Mouse (Mus musculus): ENCODE data around the gene Dis3l. TPM values are rescaled to one million over a fixed set of nuclear protein-coding genes. Genes with fewer than 3 reads are reported as not detected.
"Not testable (repeated sequence)": the region's sequence is repeated elsewhere in the genome, so short reads cannot be mapped to it uniquely, and the experiment has no call there.

The Dis3l gene
- polyA plus RNA-seq, 1 experiment from 2014 or later = 17.6 TPM

DNA sequence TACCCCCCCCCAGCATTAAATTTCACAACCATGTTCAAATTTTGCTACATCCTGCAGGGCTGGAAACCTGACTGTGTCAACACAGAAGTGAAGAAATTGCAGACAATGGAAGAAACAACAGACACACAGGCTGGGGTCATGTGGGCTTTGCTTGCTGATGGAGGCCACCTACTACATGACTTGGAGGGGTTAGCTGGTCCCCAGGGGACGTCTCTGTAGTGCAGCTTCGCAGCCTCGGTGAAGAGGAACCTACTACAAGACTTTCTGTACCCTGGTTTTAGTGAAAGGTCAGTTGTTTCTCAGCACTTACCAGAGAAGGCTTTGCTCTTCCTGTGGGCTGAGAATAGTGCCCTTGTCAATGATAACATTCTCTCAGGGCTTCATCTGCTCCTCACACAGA lies 69.8 kb downstream of the Dis3l start:
- no peaks in the 10 kb centered on the region for H3K9me3 ChIP-seq (replicated peaks; ENCODE audit: control insufficient read depth, low read length)
- H3K4me1 ChIP-seq (ENCODE audit: control insufficient read depth, insufficient read depth, low read length) = no peaks in the 10 kb centered on the region
- no peaks in the 10 kb centered on the region for H3K27me3 ChIP-seq (ENCODE audit: control insufficient read depth, insufficient read depth, low read length)
- H3K9ac ChIP-seq (ENCODE audit: low read length) = no peak overlapping the region
- H3K36me3 ChIP-seq (ENCODE audit: control insufficient read depth, insufficient read depth, low read length) = no peaks in the 10 kb centered on the region
- 55% methylated on average over 3 of the region's 3 CpGs for WGBS
- ATAC-seq (ENCODE audit: insufficient read depth, low FRiP score) = no peak
- H3K27ac ChIP-seq (ENCODE audit: low read length) = no peak overlapping the region
- no peak overlapping the region for H3K4me3 ChIP-seq (replicated peaks; ENCODE audit: low read length)
- no peak overlapping the region for H3K4me2 ChIP-seq (ENCODE audit: low read depth, low read length)

DNA sequence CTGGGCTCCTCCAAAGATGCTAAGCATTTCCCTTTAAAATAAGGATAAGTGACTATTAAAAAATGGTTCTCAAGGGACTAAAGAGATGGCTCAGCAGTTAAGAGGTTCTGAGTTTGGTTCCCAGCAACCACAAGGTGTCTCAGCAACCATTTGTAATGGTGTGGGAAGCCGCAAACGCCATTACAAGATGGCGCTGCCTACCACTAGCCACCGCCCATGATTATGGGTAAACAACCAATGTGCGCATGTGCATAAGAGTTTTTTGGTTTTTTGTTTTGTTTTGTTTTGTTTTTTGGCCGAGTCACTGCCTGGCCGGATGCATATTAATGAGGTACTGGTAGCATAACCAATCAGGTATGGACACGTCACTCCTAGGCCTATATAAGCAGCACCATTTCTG lies 72.3 kb downstream of the Dis3l start:
- H3K4me1 ChIP-seq (ENCODE audit: control insufficient read depth, insufficient read depth, low read length); H3K9me3 ChIP-seq (replicated peaks; ENCODE audit: control insufficient read depth, low read length); H3K36me3 ChIP-seq (ENCODE audit: control insufficient read depth, insufficient read depth, low read length); ATAC-seq (ENCODE audit: insufficient read depth, low FRiP score); H3K27ac ChIP-seq (ENCODE audit: low read length); H3K27me3 ChIP-seq (ENCODE audit: control insufficient read depth, insufficient read depth, low read length); H3K4me3 ChIP-seq (replicated peaks; ENCODE audit: low read length); H3K9ac ChIP-seq (ENCODE audit: low read length); H3K4me2 ChIP-seq (ENCODE audit: low read depth, low read length): not testable (repeated sequence)
- WGBS = 96% methylated on average over 8 of the region's 8 CpGs

DNA sequence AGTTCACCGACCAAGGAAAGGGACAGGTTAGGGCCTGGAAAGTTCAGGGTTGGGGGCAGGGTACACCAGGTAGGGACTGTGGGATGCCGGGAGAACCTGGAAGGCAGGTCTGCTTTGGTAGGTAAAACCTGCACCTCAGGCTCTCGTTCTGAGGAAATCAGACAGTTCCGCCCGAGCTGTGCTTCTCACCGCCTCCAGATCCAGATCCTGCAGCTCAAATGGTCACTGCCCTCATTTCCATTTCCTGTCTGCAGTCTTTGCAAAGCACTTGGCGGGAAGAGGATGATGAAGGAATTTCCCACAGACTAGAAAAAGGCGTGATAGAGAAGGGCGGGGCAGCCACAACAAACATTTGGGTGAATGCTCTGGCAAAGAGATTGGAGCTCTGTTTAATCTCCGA lies 72.9 kb downstream of the Dis3l start:
- no peaks in the 10 kb centered on the region for H3K4me1 ChIP-seq (ENCODE audit: control insufficient read depth, insufficient read depth, low read length)
- no peaks in the 10 kb centered on the region for H3K27me3 ChIP-seq (ENCODE audit: control insufficient read depth, insufficient read depth, low read length)
- H3K4me3 ChIP-seq (replicated peaks; ENCODE audit: low read length) = no peak overlapping the region
- no peaks in the 10 kb centered on the region for H3K9me3 ChIP-seq (replicated peaks; ENCODE audit: control insufficient read depth, low read length)
- no peak overlapping the region for H3K9ac ChIP-seq (ENCODE audit: low read length)
- H3K27ac ChIP-seq (ENCODE audit: low read length) = no peak overlapping the region
- 74% methylated on average over 10 of the region's 10 CpGs for WGBS
- H3K36me3 ChIP-seq (ENCODE audit: control insufficient read depth, insufficient read depth, low read length) = no peaks in the 10 kb centered on the region
- H3K4me2 ChIP-seq (ENCODE audit: low read depth, low read length) = no peak overlapping the region
- no peak for ATAC-seq (ENCODE audit: insufficient read depth, low FRiP score)

DNA sequence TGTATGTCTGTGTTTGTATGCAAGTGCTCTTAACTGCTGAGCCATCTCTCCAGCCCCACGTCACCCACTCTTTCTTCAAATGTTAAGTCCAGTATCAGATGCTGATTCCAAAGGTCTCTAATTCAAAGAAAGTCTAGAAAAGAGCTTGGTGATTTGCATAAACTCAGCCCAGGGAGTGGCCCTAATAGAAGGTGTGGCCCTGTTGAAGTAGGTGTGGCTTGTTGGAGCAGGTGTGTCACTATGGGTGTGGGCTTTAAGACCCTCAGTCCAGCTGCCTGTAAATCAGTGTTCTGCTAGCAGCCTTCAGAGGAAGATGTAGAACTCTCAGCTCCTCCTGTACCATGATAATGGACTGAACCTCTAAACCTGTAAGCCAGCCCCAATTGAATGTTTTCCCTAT lies 73.9 kb downstream of the Dis3l start:
- H3K27me3 ChIP-seq (ENCODE audit: control insufficient read depth, insufficient read depth, low read length) = no peaks in the 10 kb centered on the region

DNA sequence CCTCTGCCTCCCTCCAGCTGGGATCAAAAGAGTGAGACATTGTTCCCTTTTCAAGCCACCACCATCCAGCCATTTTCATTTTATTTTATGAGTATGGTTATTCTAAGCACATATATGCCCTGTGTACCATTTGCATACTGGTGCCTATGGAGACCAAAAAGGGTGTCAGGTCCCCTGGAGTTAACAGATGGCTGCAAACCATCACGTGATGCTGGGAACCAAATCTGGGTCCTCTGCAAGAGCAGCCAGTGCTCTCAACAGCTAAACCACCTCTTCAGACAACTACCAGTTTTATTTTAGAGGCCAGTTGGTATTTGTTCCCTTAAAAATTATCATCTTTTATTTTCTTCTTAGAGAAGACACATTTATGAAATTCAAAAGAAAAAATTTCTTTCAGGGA lies 76.3 kb downstream of the Dis3l start:
- no peak for ATAC-seq (ENCODE audit: insufficient read depth, low FRiP score)
- H3K9ac ChIP-seq (ENCODE audit: low read length) = no peak overlapping the region
- no peaks in the 10 kb centered on the region for H3K27me3 ChIP-seq (ENCODE audit: control insufficient read depth, insufficient read depth, low read length)
- H3K27ac ChIP-seq (ENCODE audit: low read length) = no peak overlapping the region
- no peaks in the 10 kb centered on the region for H3K9me3 ChIP-seq (replicated peaks; ENCODE audit: control insufficient read depth, low read length)
- 36% methylated on average over 1 of the region's 1 CpGs for WGBS
- no peak overlapping the region for H3K4me3 ChIP-seq (replicated peaks; ENCODE audit: low read length)
- no peaks in the 10 kb centered on the region for H3K36me3 ChIP-seq (ENCODE audit: control insufficient read depth, insufficient read depth, low read length)
- no peak overlapping the region for H3K4me2 ChIP-seq (ENCODE audit: low read depth, low read length)
- H3K4me1 ChIP-seq (ENCODE audit: control insufficient read depth, insufficient read depth, low read length) = no peaks in the 10 kb centered on the region

More for the DNA sequence above, 73.9 kb downstream of the Dis3l start:
- ATAC-seq (ENCODE audit: insufficient read depth, low FRiP score) = no peak
- Histone ChIP-seq H3K4me1 (ENCODE audit: control insufficient read depth, insufficient read depth, low read length) (no peaks in the 10 kb centered on the region), H3K9ac (ENCODE audit: low read length) (no peak overlapping the region), H3K36me3 (ENCODE audit: control insufficient read depth, insufficient read depth, low read length) (no peaks in the 10 kb centered on the region), H3K9me3 (replicated peaks; ENCODE audit: control insufficient read depth, low read length) (no peaks in the 10 kb centered on the region), H3K4me3 (replicated peaks; ENCODE audit: low read length) (no peak overlapping the region), H3K4me2 (ENCODE audit: low read depth, low read length) (no peak overlapping the region), H3K27ac (ENCODE audit: low read length) (no peak overlapping the region)
- 72% methylated on average over 1 of the region's 1 CpGs for WGBS

DNA sequence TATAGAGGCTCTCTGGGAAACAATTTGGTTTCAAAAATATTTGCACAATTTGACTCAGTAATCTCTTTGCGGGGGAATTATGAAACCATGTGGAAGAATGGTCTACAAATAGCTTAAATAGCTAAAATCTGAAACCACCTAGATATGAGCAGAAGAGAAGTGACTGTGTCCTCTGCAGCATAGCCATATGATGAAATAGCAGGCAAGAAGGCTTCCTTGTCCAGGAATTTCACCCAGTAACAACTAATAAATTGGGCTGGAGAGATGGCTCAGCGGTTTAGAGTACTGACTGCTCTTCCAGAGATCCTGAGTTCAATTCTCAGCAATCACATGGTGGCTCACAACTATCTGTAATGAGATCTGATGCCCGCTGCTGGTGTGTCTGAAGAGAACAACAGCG lies 80.1 kb downstream of the Dis3l start:
- Histone ChIP-seq H3K9me3 (replicated peaks; ENCODE audit: control insufficient read depth, low read length) (no peaks in the 10 kb centered on the region), H3K27ac (ENCODE audit: low read length) (no peak overlapping the region), H3K36me3 (ENCODE audit: control insufficient read depth, insufficient read depth, low read length) (no peaks in the 10 kb centered on the region), H3K4me1 (ENCODE audit: control insufficient read depth, insufficient read depth, low read length) (no peaks in the 10 kb centered on the region), H3K4me3 (replicated peaks; ENCODE audit: low read length) (no peak overlapping the region), H3K4me2 (ENCODE audit: low read depth, low read length) (no peak overlapping the region), H3K27me3 (ENCODE audit: control insufficient read depth, insufficient read depth, low read length) (no peaks in the 10 kb centered on the region), H3K9ac (ENCODE audit: low read length) (no peak overlapping the region)
- WGBS = 84% methylated on average over 4 of the region's 4 CpGs
- no peak for ATAC-seq (ENCODE audit: insufficient read depth, low FRiP score)

DNA sequence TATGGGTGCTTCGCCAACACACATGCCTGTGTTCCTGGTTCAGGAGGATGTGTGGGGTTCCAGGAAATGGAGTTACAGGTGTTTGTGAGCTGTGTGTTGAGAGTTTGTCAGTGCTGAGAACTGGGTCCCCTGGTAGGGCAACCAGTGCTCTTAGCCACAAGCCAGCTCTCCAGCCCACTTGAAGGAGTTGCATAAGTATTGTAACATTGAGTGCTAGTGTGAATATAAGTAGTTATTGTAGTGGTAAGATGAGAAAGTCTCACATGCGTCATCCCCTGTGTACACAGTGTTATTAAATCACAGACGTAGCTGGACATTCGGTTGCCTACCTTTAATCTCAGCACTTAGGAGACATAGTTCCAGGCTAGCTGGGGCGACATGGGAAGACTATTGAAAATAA lies 81.2 kb downstream of the Dis3l start:
- no peaks in the 10 kb centered on the region for H3K27me3 ChIP-seq (ENCODE audit: control insufficient read depth, insufficient read depth, low read length)
- ATAC-seq (ENCODE audit: insufficient read depth, low FRiP score) = no peak

More for the DNA sequence above, 81.2 kb downstream of the Dis3l start:
- H3K4me3 ChIP-seq (replicated peaks; ENCODE audit: low read length) = no peak overlapping the region
- no peak overlapping the region for H3K4me2 ChIP-seq (ENCODE audit: low read depth, low read length)
- WGBS = 77% methylated on average over 5 of the region's 5 CpGs
- H3K9ac ChIP-seq (ENCODE audit: low read length) = no peak overlapping the region
- no peaks in the 10 kb centered on the region for H3K9me3 ChIP-seq (replicated peaks; ENCODE audit: control insufficient read depth, low read length)
- H3K27ac ChIP-seq (ENCODE audit: low read length) = no peak overlapping the region
- H3K4me1 ChIP-seq (ENCODE audit: control insufficient read depth, insufficient read depth, low read length) = no peaks in the 10 kb centered on the region
- no peaks in the 10 kb centered on the region for H3K36me3 ChIP-seq (ENCODE audit: control insufficient read depth, insufficient read depth, low read length)

Other genes with a start within 250 kb of the Dis3l start
- 0.23 TPM in 1 of 2 replicates, not detected in the other for gene Lctl, start 224.1 kb downstream of the Dis3l start, polyA plus RNA-seq (2015; fragmentation: Nextera tagmentation; extraction: Ambion mirVana)
- 21.4 and 22.6 TPM in 2 replicates for gene Zwilch, start 168.2 kb downstream of the Dis3l start, polyA plus RNA-seq (2015; fragmentation: Nextera tagmentation; extraction: Ambion mirVana)
- 1,104 and 1,145 TPM in 2 replicates for gene Rpl4, start 167.9 kb downstream of the Dis3l start, polyA plus RNA-seq (2015; fragmentation: Nextera tagmentation; extraction: Ambion mirVana)
- 30.7 and 33.7 TPM in 2 replicates for gene Snapc5, start 162.0 kb downstream of the Dis3l start, polyA plus RNA-seq (2015; fragmentation: Nextera tagmentation; extraction: Ambion mirVana)
- 2.8 and 3.6 TPM in 2 replicates for gene Uchl4, start 106.1 kb downstream of the Dis3l start, polyA plus RNA-seq (2015; fragmentation: Nextera tagmentation; extraction: Ambion mirVana)
- 80.7 and 80.9 TPM in 2 replicates for gene Map2k1, start 87.7 kb downstream of the Dis3l start, polyA plus RNA-seq (2015; fragmentation: Nextera tagmentation; extraction: Ambion mirVana)
- gene Tipin, start 59.7 kb downstream of the Dis3l start, polyA plus RNA-seq (2015; fragmentation: Nextera tagmentation; extraction: Ambion mirVana) = 132 and 162 TPM in 2 replicates
- 1.2 TPM in 2 replicates for gene Megf11, start 44.3 kb upstream of the Dis3l start, polyA plus RNA-seq (2015; fragmentation: Nextera tagmentation; extraction: Ambion mirVana)

Data from stomach, embryonic 16.5 days (tissue).